Mouse (Mus musculus) Patski (cell line): ENCODE data around the gene Gm17689. TPM values are rescaled to one million over a fixed set of nuclear protein-coding genes. Genes with fewer than 3 reads are reported as not detected.

ENCODE experiments used
- ATAC-seq: fragments of 100-300 bp; one replicate; pipeline ENCODE4 v1.8.0; 2021
- CTCF ChIA-PET: fragments of 350-600 bp; sonication (Branson Sonifier 250); formaldehyde crosslinking; loops from one replicate; lab custom pipeline; 2022; ENCODE audit warnings: inconsistent platforms; lab: Charles Lee
- POLR2A ChIA-PET: fragments of 350-600 bp; sonication (Branson Sonifier 250); formaldehyde crosslinking; loops from one replicate; lab custom pipeline; 2022; ENCODE audit warnings: antibody characterized with exemption, inconsistent platforms; lab: Charles Lee
- DNase-seq: peaks from one replicate; pipeline ENCODE4 v3.0.0-alpha.2; 2011; ENCODE audit warnings: low read depth, low spot score
- H3K27me3 ChIP-seq: fragments of 371-371 bp; one replicate; pipeline ENCODE4 v1.5.1; 2021
- CTCF ChIP-seq: fragments of 100-300 bp; IDR thresholded peaks from one replicate; pipeline ENCODE4 v1.5.1; 2021
- in situ Hi-C: fragments of 300-500 bp; cut with MboI; formaldehyde crosslinking; loops from 3 replicates; pipeline ENCODE4 v1.11.1; 2018; ENCODE audit warnings: low pct_unique_long_range_greater_than_20kb, mixed read lengths
- polyA plus RNA-seq: library from polyadenylated mRNA; unstranded; gene quantifications from one replicate; pipeline ENCODE4 v1.2.3, GENCODE M21; 2021

The Gm17689 gene
- polyA plus RNA-seq, result not detected

DNA sequence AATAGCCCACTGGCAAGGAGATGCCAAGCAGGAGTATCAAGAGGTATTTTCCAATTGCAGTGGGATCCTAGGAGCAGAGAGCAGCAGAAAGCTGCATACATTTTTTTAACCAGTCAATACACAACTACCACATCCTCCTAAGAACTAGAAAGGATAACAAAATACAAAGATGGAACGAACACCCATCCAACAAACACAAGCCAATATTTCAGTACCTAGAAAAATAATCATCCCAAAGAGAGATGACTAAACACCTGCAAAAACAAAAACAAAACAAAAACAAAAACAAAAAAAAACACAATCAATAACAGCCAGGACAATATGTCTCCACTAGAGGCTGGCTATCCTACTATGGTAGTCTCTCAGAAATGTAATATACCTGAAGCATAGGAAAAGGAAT lies at the start of gene Gm17689:
Gene Gm17689 (minus strand): TSS at position 101 of the 400 bp plus-strand sequence.
- CTCF ChIA-PET, result no interaction called here
- POLR2A ChIA-PET, result no interaction called here
- in situ Hi-C loops, result no loop called here
- DNase-seq (no peak), ATAC-seq (no peak)
- TF ChIP-seq CTCF, result no peak
- peaks cover 5% of the 10 kb centered on the region for H3K27me3 ChIP-seq

DNA sequence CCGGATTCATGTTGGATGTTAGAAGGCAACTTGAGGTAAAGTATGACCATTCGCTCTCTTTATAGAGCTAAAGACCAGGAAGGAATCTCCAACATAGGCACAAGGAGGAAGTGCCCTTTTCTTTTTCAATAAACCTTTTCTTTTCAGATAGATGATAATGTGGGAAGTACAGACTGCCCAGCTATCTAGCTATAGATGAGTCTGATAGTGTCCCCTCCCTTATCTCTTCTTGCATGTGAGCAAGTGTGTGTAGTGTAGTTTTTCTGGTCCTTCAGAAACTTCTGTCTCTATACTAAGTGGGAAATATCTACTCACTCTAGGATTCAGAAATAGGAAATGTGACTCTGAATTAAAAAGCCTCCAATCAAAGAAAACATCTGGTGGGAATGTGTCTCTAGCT lies 40.6 kb downstream of the Gm17689 start, which contains the start of gene Gm5615:
Gene Gm5615 (minus strand): TSS at position 101 of the 400 bp plus-strand sequence.
- ChIA-PET POLR2A (no interaction called here), CTCF (no interaction called here)
- ATAC-seq (no peak), DNase-seq (no peak)
- in situ Hi-C loops, result no loop called here
- no peaks in the 10 kb centered on the region for H3K27me3 ChIP-seq
- TF ChIP-seq CTCF, result no peak

Other genes with a start within 250 kb of the Gm17689 start
- gene Gm7257, start 150.8 kb downstream of the Gm17689 start, polyA plus RNA-seq, result not detected
- gene Gm9513, start 107.0 kb downstream of the Gm17689 start, polyA plus RNA-seq, result not detected
- gene Gm5615, start 40.7 kb downstream of the Gm17689 start, polyA plus RNA-seq, result not detected
- gene A630095E13Rik, start 60.7 kb upstream of the Gm17689 start, polyA plus RNA-seq, result not detected
- not detected for gene Acrv1, start 110.6 kb upstream of the Gm17689 start, polyA plus RNA-seq
- gene Chek1, start 144.4 kb upstream of the Gm17689 start, polyA plus RNA-seq, result 14.9 TPM
- 239 TPM for gene Stt3a, start 185.0 kb upstream of the Gm17689 start, polyA plus RNA-seq
- gene Ei24, start 214.8 kb upstream of the Gm17689 start, polyA plus RNA-seq, result 88.3 TPM
- not detected for gene Fez1, start 239.2 kb upstream of the Gm17689 start, polyA plus RNA-seq